Mouse (Mus musculus) midbrain, postnatal 0 days (tissue): Measurements from ENCODE around the gene Tefm. TPM values are rescaled to one million over a fixed set of nuclear protein-coding genes. Genes with fewer than 3 reads are reported as not detected.

Source experiments
- ATAC-seq: fragments of 200-750 bp; cut with Nextera tagmentation; 2 replicates; pipeline ENCODE4 v1.8.0; 2017; ENCODE audit warnings: moderate number of reproducible peaks, mild to moderate bottlenecking, moderate TSS enrichment, moderate library complexity; ENCODE audit not compliant: low FRiP score
- DNase-seq: peaks from one replicate; pipeline ENCODE4 v3.0.0-alpha.2; 2015; ENCODE audit warnings: low spot score
- H3K27ac ChIP-seq: fragments of 300-500 bp; sonication (generic); 2 replicates; pipeline ENCODE4 v1.5.1; 2014; ENCODE audit warnings: low read depth, mild to moderate bottlenecking, low read length, mixed read lengths
- H3K27me3 ChIP-seq: fragments of 300-500 bp; sonication (generic); 2 replicates; pipeline ENCODE4 v1.6.1; 2014; ENCODE audit warnings: low read length, control low read depth, mixed read lengths; ENCODE audit not compliant: insufficient read depth
- H3K36me3 ChIP-seq: fragments of 300-500 bp; sonication (generic); 2 replicates; pipeline ENCODE4 v1.6.1; 2014; ENCODE audit warnings: low read length, control low read depth, mixed read lengths; ENCODE audit not compliant: insufficient read depth
- H3K4me1 ChIP-seq: fragments of 300-500 bp; sonication (generic); 2 replicates; pipeline ENCODE4 v1.6.1; 2014; ENCODE audit warnings: mild to moderate bottlenecking, control low read depth, antibody characterized with exemption, low read length, mixed read lengths; ENCODE audit not compliant: insufficient read depth
- H3K4me2 ChIP-seq: fragments of 300-500 bp; sonication (generic); 2 replicates; pipeline ENCODE4 v1.6.1; 2014; ENCODE audit warnings: low read depth, mild to moderate bottlenecking, low read length, mixed read lengths; ENCODE audit not compliant: poor library complexity, severe bottlenecking
- H3K4me3 ChIP-seq: fragments of 300-500 bp; sonication (generic); 2 replicates; pipeline ENCODE4 v1.5.1; 2014; ENCODE audit warnings: low read depth, mild to moderate bottlenecking, low read length, moderate library complexity
- H3K9ac ChIP-seq: fragments of 300-500 bp; sonication (generic); replicated peaks from 2 replicates; pipeline ENCODE4 v1.6.1; 2014; ENCODE audit warnings: mild to moderate bottlenecking, low read length, moderate library complexity, mixed read lengths; ENCODE audit not compliant: poor library complexity, severe bottlenecking
- H3K9me3 ChIP-seq: fragments of 300-500 bp; sonication (generic); 2 replicates; pipeline ENCODE4 v1.6.1; 2016; ENCODE audit warnings: low read length, control low read depth
- CTCF ChIP-seq: IDR thresholded peaks from 2 replicates; pipeline ENCODE4 v1.5.1; 2016; ENCODE audit warnings: antibody characterized with exemption, mild to moderate bottlenecking
- WGBS: fragments of 180-500 bp; shearing (Covaris S2); extraction: QIAGEN DNeasy Blood & Tissue Kit; methylation state at CpG from one replicate; pipeline ENCODE4 v1.1.7; 2014; 5-methylcytosine and 5-hydroxymethylcytosine counted together
- polyA plus RNA-seq: library from polyadenylated mRNA; unstranded; fragments of >200 nt; fragmentation: Nextera tagmentation; extraction: Ambion mirVana; gene quantifications from 2 replicates; pipeline ENCODE4 v1.2.1, GENCODE M21; 2015
- total RNA-seq: library from RNA; depleted of rRNA; stranded (reverse); fragments of >200 nt; gene quantifications from 2 replicates; pipeline ENCODE4 v1.2.3, GENCODE M21; 2014

The Tefm gene
- total and polyA plus RNA-seq, 2 experiments from 2014 or later, result 9.5 to 18.5 TPM

DNA sequence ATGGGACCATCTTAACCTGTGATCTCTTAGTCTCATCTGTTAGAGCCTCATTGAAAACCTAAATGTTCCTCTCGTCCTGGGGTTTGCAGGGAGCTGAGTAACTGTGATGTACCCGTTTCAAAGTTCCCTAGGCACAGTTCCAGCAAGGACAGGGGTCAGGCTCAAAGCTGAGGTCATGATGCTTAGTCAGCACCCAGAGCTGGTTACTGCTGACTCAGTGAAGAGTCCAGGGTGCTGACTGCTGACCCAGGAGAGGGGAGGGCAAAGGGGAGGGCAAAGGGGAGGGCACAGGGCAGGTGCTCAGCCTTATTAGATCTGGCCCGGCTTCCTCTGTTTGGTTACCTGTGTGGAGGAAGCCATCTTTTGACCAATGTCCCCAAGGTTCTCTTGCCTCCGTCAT lies 29.9 kb upstream of the Tefm start:
- Histone ChIP-seq H3K9ac (no peak overlapping the region), H3K4me3 (no peak overlapping the region), H3K9me3 (no peaks in the 10 kb centered on the region), H3K27me3 (no peaks in the 10 kb centered on the region), H3K4me2 (no peak overlapping the region), H3K4me1 (no peaks in the 10 kb centered on the region), H3K36me3 (no peaks in the 10 kb centered on the region), H3K27ac (no peak overlapping the region)
- DNase-seq (no peak), ATAC-seq (no peak)
- no peak for TF ChIP-seq CTCF
- WGBS, result 68% methylated on average over 4 of the region's 4 CpGs

DNA sequence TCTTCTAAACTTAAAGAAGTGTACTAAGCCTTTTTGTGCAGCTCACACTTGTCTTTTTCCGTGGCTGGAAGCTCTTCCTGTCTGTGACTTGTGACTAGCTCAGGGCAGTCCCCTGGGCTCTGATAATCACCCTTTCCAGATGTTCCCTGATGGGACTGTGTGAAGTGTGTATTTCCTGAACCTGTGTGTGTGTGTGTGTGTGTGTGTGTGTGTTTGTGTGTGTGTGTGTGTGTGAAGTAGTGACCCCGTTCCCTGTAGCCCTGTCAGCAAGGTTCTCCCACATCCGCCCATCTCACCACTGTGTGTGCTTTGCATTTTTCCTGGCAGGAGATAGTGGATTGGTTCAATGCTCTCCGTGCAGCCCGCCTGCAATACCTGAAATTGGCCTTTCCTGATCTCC lies 28.4 kb upstream of the Tefm start:
- no peaks in the 10 kb centered on the region for H3K36me3 ChIP-seq
- H3K9me3 ChIP-seq, result no peaks in the 10 kb centered on the region
- no peak overlapping the region for H3K4me3 ChIP-seq
- H3K27me3 ChIP-seq, result no peaks in the 10 kb centered on the region
- H3K9ac ChIP-seq, result no peak overlapping the region
- no peak for DNase-seq
- TF ChIP-seq CTCF, result no peak
- no peaks in the 10 kb centered on the region for H3K4me1 ChIP-seq
- no peak overlapping the region for H3K27ac ChIP-seq
- 75% methylated on average over 5 of the region's 5 CpGs for WGBS
- no peak overlapping the region for H3K4me2 ChIP-seq
- no peak for ATAC-seq

DNA sequence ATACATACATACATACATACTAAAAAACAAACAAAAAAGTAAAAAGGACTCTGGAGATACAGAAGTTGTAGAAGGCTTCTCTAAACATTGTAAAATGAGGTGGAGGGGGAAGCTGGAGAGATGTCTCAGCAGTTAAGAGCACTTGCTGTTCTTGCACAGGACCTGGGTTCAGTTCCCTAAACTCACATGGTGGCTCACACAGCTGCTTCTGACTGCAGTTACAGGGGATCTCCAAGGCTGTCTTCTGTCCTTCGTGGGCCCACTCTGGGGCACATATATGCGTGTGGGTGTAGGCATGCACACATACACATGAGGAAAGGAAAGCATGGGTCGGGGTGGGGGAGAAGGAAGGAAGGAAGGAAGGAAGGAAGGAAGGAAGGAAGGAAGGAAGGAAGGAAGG lies 27.7 kb upstream of the Tefm start:
- no peak overlapping the region for H3K9ac ChIP-seq
- DNase-seq (no peak), ATAC-seq (no peak)
- H3K9me3 ChIP-seq, result no peaks in the 10 kb centered on the region
- H3K27ac ChIP-seq, result no peak overlapping the region
- H3K4me3 ChIP-seq, result no peak overlapping the region
- TF ChIP-seq CTCF, result no peak
- WGBS, result 75% methylated on average over 3 of the region's 3 CpGs
- H3K27me3 ChIP-seq, result no peaks in the 10 kb centered on the region
- no peaks in the 10 kb centered on the region for H3K4me1 ChIP-seq
- no peaks in the 10 kb centered on the region for H3K36me3 ChIP-seq
- no peak overlapping the region for H3K4me2 ChIP-seq

DNA sequence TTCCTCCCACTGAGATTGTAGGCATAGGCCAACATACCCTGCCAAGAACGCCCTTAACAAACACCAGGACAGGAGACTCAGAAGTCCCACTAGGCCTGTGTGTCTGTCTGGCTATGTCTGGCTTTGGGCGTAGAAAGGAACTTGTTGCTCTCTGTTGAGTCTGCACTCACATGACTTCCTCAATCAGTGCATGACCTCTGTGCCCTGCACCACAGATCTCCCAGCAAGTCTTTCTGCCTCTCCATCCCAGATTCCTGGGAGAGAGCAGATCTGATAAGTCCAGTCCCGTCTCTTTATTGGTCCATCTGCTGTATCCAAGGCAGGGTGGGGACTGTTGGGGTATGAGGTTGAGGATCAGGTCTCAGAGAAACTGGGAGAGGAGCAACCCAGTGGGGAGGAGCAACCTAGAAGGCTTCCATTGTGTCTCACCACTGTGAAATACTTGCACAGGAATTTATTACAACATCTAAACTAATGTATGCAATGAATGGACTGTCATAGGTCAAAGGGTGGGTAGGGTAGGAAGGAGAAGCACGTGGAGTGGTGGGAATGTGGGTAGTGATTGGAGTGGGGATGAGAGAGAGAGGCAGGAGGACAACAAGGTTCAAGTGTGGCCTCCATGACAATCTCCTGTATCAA lies 26.8 kb upstream of the Tefm start:
- Histone ChIP-seq H3K9ac (no peak overlapping the region), H3K27ac (no peak overlapping the region), H3K4me2 (no peak overlapping the region), H3K9me3 (no peaks in the 10 kb centered on the region), H3K36me3 (no peaks in the 10 kb centered on the region), H3K4me3 (no peak overlapping the region), H3K4me1 (no peaks in the 10 kb centered on the region), H3K27me3 (no peaks in the 10 kb centered on the region)
- no peak for DNase-seq
- ATAC-seq, result no peak
- TF ChIP-seq CTCF, result no peak
- 84% methylated on average over 4 of the region's 4 CpGs for WGBS

DNA sequence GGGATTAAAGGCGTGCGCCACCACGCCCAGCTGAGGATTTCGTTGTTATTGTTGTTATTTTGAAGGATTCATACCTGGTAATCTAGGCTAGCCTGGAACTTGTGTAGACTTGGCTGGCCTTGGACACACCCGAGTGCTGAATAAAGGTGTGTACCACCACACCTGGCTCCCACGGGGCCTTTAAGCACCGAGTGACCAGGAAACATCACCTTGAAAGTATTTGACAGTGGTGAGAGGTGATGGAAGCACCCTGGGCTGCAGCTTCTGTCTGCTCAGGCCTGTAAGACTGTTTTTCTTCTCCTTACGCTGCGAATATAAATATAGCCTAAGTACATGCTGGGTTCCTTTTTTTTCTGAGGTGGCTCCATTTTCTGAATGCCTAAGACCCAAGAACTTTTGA lies 26.1 kb upstream of the Tefm start:
- 91% methylated on average over 9 of the region's 9 CpGs for WGBS
- DNase-seq (no peak), ATAC-seq (no peak)
- H3K4me1 ChIP-seq, result no peaks in the 10 kb centered on the region
- TF ChIP-seq CTCF, result no peak
- no peak overlapping the region for H3K4me3 ChIP-seq
- H3K27me3 ChIP-seq, result no peaks in the 10 kb centered on the region
- H3K27ac ChIP-seq, result no peak overlapping the region
- no peak overlapping the region for H3K4me2 ChIP-seq
- no peaks in the 10 kb centered on the region for H3K9me3 ChIP-seq
- no peaks in the 10 kb centered on the region for H3K36me3 ChIP-seq
- no peak overlapping the region for H3K9ac ChIP-seq

DNA sequence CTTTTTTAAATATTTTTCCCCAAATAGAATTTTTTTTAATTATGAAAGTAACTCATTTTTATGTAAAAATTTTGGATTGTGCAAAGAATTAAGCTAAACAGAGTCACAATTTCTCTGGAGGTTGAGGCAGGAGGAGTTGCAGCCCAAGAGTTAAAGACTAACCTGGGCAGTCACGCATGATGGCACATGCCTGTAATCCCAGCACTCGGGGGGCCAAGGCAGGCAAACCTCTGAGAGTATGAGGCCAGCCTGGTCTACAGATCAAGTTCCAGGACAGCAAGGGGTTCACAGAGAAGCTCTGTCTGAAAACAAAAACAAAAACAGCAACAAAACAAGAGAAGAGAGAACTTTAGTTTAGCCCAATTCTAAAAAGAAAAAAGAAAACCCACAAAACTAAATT lies 22.2 kb upstream of the Tefm start:
- H3K27ac ChIP-seq, result no peak overlapping the region
- H3K9me3 ChIP-seq, result no peaks in the 10 kb centered on the region
- no peak overlapping the region for H3K4me2 ChIP-seq
- H3K4me3 ChIP-seq, result no peak overlapping the region
- no peaks in the 10 kb centered on the region for H3K36me3 ChIP-seq
- H3K4me1 ChIP-seq, result no peaks in the 10 kb centered on the region
- 41% methylated on average over 2 of the region's 2 CpGs for WGBS
- DNase-seq (no peak), ATAC-seq (no peak)
- TF ChIP-seq CTCF, result no peak
- H3K9ac ChIP-seq, result no peak overlapping the region
- no peaks in the 10 kb centered on the region for H3K27me3 ChIP-seq
